Mouse (Mus musculus): ENCODE measurements around the gene Fmo1. TPM values are rescaled to one million over a fixed set of nuclear protein-coding genes. Genes with fewer than 3 reads are reported as not detected.
A peak's percentile ranks its signal among the peaks of the same experiment; 100 is the strongest.

The Fmo1 gene
- polyA plus RNA-seq, 1 experiment from 2014 or later = 12.0 TPM

DNA sequence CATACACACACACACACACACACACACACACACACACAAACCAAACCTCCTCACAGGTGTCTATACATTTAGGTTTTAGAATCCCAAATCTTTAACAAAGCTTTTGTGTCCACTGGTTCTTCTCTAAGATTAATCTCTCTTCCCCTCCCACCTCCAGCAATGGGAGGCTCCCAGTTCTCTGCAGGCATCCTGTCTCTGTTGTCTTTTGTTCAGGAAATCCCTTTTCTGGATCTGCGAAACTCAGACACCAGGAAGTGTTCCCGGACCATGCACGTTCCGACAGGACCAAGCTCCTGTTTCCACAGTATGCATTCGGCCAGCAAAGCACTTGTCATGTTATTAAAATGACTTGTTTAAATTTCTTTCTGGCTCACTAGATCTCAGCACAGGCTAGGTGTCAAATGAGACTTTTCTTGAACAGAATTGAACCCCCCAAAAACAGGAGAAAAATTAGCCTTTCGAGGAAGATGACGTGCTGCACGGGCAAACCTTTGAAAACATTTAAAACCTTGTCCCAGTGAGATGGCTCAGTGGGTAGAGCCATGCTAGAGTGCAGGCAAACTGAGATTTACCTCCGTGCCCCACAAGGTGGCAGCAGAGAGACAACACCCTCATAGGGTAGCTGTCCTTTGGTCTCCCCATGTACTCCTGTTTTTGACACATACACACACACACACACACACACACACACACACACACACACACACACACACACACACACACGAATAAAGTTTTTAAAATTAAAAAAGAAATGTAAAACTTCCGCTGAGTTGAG lies 13.4 kb upstream of the Fmo1 start:
- Histone ChIP-seq H3K27me3 (no peaks in the 10 kb centered on the region), H3K4me1 (peaks cover 5% of the 10 kb centered on the region; the same call in 1 of the 2 replicates), H3K4me3 (no peak overlapping the region), H3K27ac (no peak overlapping the region), H3K4me2 (replicated peaks) (no peak overlapping the region), H3K9me3 (no peaks in the 10 kb centered on the region), H3K9ac (no peak overlapping the region), H3K36me3 (no peaks in the 10 kb centered on the region)
- 69% methylated on average over 11 of the region's 11 CpGs for WGBS
- no peak for ATAC-seq (ENCODE audit: low FRiP score, low read depth)

DNA sequence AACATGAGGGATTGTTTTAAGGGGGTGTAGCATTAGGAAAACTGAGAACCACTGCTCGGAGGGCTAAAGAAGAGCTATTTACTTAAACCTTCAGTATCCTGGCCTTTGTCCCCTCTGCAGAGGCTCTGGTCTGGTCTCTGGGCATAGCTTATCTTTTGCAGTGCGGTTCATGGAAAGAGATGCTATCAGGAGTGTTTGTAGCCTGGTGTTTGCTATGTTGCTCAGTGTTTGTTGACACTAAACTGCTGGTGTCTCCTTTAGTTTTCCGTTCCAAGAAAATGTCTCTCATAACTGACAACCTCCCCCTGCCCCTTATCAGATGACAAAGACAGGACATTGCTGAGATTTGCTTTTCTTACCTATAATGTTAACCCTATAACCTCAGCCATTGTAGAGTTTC lies 8.7 kb upstream of the Fmo1 start:
- no peak overlapping the region for H3K4me2 ChIP-seq (replicated peaks)
- H3K27ac ChIP-seq = 0 out of 2 replicates have a peak overlapping the region, but pooled peaks have one; percentile 8
- H3K27me3 ChIP-seq = no peaks in the 10 kb centered on the region
- no peaks in the 10 kb centered on the region for H3K9me3 ChIP-seq
- peaks cover 32% of the 10 kb centered on the region for H3K4me1 ChIP-seq
- H3K4me3 ChIP-seq = no peak overlapping the region
- no peak for ATAC-seq (ENCODE audit: low FRiP score, low read depth)
- no peak overlapping the region for H3K9ac ChIP-seq
- no peaks in the 10 kb centered on the region for H3K36me3 ChIP-seq
- 69% methylated on average over 3 of the region's 3 CpGs for WGBS

DNA sequence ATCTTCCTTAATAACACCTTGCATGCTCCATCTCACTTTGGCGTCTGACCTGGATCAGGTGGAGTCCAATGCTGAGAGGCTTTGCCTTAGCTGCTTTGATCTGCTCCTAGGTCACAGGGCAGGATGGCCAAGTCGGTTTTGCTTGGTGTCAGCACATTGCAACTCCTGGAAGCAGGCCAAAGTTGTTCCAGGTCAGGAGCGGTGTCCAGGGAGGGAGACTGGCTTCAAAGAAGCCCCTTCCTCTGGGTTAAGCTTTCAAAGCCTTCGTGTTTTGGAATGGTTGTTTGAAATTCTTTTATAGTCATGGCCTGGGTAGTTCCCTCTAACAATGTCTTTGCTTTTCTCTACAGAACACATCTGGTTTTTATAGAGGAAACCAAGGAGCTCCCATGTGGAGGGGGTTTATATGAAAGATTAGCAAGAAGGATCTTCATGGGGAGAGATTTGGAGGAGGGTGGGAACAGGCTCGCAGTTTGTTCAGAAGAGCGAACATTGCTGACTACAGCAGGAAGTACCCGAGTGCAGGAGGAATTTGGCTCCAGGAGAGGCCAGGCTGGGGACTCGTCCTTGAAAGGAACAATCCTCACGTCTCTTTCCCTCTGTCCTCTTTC lies 5.4 kb upstream of the Fmo1 start:
- no peak overlapping the region for H3K4me3 ChIP-seq
- H3K27me3 ChIP-seq = no peaks in the 10 kb centered on the region
- peaks cover 38% of the 10 kb centered on the region for H3K4me1 ChIP-seq
- no peak overlapping the region for H3K9ac ChIP-seq
- H3K27ac ChIP-seq = peak overlapping the region; percentile 79
- H3K4me2 ChIP-seq (replicated peaks) = peak overlapping the region; percentile 36
- no peaks in the 10 kb centered on the region for H3K9me3 ChIP-seq
- WGBS = 9% methylated on average over 9 of the region's 9 CpGs
- peak; percentile 83 for ATAC-seq (ENCODE audit: low FRiP score, low read depth)
- no peaks in the 10 kb centered on the region for H3K36me3 ChIP-seq

DNA sequence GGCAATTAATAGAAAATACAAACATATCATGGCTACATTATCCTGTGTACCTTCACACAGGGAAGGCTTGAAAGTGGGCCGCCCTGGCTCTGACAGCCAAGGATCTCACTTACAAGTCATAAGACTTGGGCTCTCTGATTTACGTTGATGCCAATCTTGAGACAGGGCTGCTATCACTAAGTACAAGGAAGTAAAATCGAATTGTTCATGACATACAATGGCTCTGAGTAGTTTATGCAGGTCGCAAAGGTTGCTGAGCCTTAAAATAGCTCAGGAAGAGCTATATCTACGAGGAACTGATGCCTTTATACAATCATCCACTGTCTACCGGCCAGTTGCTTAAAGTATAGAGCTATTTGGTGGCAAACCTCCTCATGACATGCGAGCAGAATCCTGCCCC lies 4.6 kb upstream of the Fmo1 start:
- H3K27me3 ChIP-seq = no peaks in the 10 kb centered on the region
- no peaks in the 10 kb centered on the region for H3K9me3 ChIP-seq
- H3K4me3 ChIP-seq = no peak overlapping the region
- ATAC-seq (ENCODE audit: low FRiP score, low read depth) = no peak
- no peak overlapping the region for H3K4me2 ChIP-seq (replicated peaks)
- H3K36me3 ChIP-seq = no peaks in the 10 kb centered on the region
- H3K9ac ChIP-seq = no peak overlapping the region
- peaks cover 45% of the 10 kb centered on the region for H3K4me1 ChIP-seq
- 75% methylated on average over 7 of the region's 7 CpGs for WGBS
- peak overlapping the region; percentile 79; the same call in 1 of the 2 replicates for H3K27ac ChIP-seq

DNA sequence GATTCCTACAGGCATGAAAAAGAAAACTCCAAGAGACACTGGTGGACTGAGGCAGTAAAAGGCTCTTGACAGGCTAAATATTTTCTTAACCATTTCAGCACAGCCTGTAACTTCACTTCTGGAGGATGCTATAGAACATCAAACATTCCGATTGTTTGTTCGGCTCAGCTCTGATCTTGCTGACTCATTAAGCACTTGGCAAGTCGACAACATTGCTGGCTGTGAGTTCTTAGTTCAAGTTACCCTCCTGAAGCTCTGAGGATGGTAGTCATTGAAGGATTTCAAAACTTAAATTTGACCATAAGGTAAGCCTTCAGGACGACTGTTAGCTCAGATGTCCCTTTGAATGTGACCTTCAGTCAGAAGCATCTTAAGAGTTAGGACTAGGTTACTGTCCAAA lies 986 bp upstream of the Fmo1 start:
- H3K4me1 ChIP-seq = peaks cover 44% of the 10 kb centered on the region
- no peak overlapping the region for H3K27ac ChIP-seq
- no peak overlapping the region for H3K4me2 ChIP-seq (replicated peaks)
- H3K27me3 ChIP-seq = no peaks in the 10 kb centered on the region
- WGBS = 85% methylated on average over 4 of the region's 4 CpGs
- no peak overlapping the region for H3K9ac ChIP-seq
- no peaks in the 10 kb centered on the region for H3K9me3 ChIP-seq
- H3K36me3 ChIP-seq = no peaks in the 10 kb centered on the region
- H3K4me3 ChIP-seq = no peak overlapping the region
- ATAC-seq (ENCODE audit: low FRiP score, low read depth) = no peak

DNA sequence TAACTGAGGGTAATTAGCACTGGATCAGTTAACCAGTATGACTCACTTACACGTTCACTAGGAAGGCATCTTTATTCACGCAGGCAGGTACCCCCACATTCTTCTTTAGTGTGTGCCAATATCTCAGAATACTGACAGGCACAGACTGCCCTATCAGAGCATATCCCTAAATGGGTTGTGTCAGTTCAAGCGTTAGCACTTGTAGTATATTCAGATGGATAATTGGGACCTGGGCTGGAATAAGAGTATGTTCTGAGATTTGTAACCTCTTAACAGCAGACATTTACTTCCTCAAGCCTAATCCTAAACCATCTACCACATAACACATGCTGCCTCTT lies 948 bp downstream of the Fmo1 start:
- Histone ChIP-seq H3K4me3 (no peak overlapping the region), H3K9ac (no peak overlapping the region), H3K4me1 (peaks cover 31% of the 10 kb centered on the region), H3K27me3 (no peaks in the 10 kb centered on the region), H3K27ac (no peak overlapping the region), H3K36me3 (no peaks in the 10 kb centered on the region), H3K9me3 (no peaks in the 10 kb centered on the region), H3K4me2 (replicated peaks) (no peak overlapping the region)
- no peak for ATAC-seq (ENCODE audit: low FRiP score, low read depth)
- 41% methylated on average over 3 of the region's 3 CpGs for WGBS

DNA sequence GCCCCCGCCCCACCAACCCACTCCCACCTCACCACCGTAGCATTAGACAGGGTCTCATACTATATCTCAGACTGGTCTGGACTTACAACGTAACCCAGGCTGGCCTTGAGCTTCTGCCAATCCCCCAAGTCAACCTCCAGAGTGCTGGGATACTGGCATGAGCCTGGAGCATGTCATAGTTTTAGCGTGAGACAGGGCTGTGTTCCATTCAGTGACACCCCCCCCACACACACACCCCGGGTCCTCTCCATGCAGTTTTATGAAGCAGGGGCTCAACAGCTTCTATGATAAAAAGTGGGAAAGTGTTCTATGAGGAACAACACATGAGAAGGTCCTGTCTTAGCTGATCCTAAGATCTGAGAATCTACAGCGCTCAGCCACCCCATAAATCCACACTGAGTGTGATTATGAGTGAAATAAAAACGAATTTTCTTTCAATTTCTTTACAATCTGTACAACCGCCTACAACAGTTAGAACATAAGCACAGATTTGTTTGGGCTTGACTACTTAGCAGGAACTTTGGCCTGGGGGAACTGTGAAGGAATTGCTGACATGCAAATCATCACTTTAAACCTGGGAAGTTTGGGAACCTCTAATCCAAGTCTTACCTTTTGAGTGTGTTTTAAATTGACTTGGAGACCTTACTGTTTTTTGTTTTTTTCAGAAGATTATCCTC lies 1.5 kb downstream of the Fmo1 start:
- Histone ChIP-seq H3K4me1 (peaks cover 31% of the 10 kb centered on the region), H3K36me3 (no peaks in the 10 kb centered on the region), H3K4me3 (no peak overlapping the region), H3K27ac (no peak overlapping the region), H3K27me3 (no peaks in the 10 kb centered on the region), H3K9ac (no peak overlapping the region), H3K4me2 (replicated peaks) (no peak overlapping the region), H3K9me3 (no peaks in the 10 kb centered on the region)
- 57% methylated on average over 8 of the region's 8 CpGs for WGBS
- ATAC-seq (ENCODE audit: low FRiP score, low read depth) = no peak

DNA sequence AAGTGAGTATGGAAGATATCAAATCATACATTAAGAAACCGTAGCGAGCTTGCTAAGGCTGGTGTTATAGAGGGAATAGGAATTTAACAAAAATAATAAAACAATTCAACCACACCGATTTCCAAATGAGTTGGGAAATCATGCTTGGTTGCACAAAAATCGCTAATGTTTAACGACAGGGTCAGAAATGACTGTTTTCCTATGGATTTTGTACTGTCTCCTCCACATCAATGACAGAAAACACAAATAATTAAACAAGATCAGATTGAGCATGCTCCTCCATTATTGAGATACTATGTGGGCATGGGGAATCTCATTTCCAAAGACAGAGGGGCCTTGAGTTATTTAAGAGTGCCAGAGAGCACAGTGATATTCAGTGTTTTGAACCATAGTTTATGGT lies 2.1 kb downstream of the Fmo1 start:
- no peaks in the 10 kb centered on the region for H3K9me3 ChIP-seq
- no peak overlapping the region for H3K4me3 ChIP-seq
- no peak overlapping the region for H3K4me2 ChIP-seq (replicated peaks)
- no peak overlapping the region for H3K9ac ChIP-seq
- no peaks in the 10 kb centered on the region for H3K36me3 ChIP-seq
- no peak for ATAC-seq (ENCODE audit: low FRiP score, low read depth)
- peaks cover 32% of the 10 kb centered on the region for H3K4me1 ChIP-seq
- H3K27ac ChIP-seq = no peak overlapping the region
- WGBS = 92% methylated on average over 5 of the region's 5 CpGs
- H3K27me3 ChIP-seq = no peaks in the 10 kb centered on the region

DNA sequence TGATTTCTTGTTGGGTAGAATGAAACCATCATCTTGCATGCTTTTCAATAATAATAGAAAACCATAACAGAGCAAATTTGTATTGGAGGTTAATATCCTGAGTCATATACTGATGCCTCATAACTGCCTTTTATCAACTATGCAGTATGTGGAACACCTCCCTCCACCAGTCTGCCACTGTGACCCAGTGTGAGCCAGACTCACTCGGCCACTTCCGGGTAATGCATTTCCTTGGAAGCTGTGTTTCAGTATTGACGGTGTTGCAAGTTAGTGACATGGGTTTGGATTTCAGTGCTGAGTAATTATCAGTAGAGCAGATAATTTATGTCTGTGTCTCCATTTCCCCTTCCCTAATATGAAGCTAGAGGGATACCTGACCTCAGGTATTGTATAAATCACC lies 2.8 kb downstream of the Fmo1 start:
- H3K4me1 ChIP-seq = peaks cover 39% of the 10 kb centered on the region
- no peak for ATAC-seq (ENCODE audit: low FRiP score, low read depth)
- H3K4me3 ChIP-seq = no peak overlapping the region
- no peaks in the 10 kb centered on the region for H3K27me3 ChIP-seq
- no peak overlapping the region for H3K27ac ChIP-seq
- 72% methylated on average over 3 of the region's 3 CpGs for WGBS
- H3K9ac ChIP-seq = no peak overlapping the region
- H3K9me3 ChIP-seq = no peaks in the 10 kb centered on the region
- H3K36me3 ChIP-seq = no peaks in the 10 kb centered on the region
- H3K4me2 ChIP-seq (replicated peaks) = no peak overlapping the region

DNA sequence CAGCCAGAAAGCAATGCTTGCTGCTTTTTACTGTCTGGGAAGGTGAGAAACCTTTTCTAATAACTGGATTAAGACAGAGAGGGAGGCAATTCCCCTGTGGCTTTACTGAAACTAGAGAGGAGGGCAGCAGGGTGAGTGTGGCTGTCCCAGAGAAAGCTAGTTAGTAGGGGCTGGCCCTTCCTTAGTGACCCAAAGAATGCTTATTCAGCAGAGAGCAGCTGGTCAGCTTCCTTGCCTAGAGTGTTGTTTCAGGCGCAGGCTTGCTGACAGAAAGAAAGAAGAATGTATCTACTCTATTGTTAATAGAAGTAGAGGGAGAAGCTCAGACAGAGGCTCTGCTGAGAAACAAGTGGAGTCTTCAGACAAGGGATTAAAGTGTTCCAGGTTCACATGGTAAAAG lies 4.1 kb downstream of the Fmo1 start:
- Histone ChIP-seq H3K9ac (no peak overlapping the region), H3K9me3 (no peaks in the 10 kb centered on the region), H3K4me1 (peaks cover 45% of the 10 kb centered on the region), H3K4me2 (replicated peaks) (no peak overlapping the region), H3K27me3 (no peaks in the 10 kb centered on the region), H3K4me3 (no peak overlapping the region), H3K27ac (0 out of 2 replicates have a peak overlapping the region, but pooled peaks have one; percentile 48), H3K36me3 (no peaks in the 10 kb centered on the region)
- 83% methylated on average over 1 of the region's 1 CpGs for WGBS
- ATAC-seq (ENCODE audit: low FRiP score, low read depth) = no peak

DNA sequence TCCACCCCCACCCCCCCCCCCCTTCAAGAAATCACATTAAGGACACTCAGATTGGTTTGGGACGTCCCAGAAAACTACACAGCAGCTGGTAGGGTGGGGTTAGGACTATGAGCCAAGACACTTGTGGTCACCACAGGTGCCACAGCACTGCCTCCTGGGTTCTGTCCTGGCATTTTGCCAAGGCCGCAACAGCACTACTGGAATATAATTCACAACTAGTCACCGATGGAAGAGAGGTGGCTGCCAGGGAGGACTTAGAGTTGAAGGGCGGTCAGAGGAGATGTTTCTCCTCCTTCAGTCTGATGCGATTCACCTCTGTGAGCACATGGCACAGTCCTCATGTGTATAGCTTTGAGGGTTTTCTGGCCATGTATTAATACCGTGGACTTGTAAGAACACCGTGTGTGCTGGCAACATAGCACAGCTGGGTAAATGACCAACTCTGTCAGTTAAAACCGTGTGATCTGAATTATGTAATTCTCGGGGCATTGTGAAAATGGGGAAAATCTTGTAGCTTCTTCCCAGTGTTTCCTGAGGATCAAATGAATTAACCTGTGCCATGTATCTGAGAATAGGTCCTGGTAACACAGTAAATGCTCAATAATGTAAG lies 6.3 kb downstream of the Fmo1 start:
- H3K9me3 ChIP-seq = no peaks in the 10 kb centered on the region
- H3K27me3 ChIP-seq = no peaks in the 10 kb centered on the region
- H3K4me3 ChIP-seq = no peak overlapping the region
- no peak overlapping the region for H3K27ac ChIP-seq
- H3K9ac ChIP-seq = no peak overlapping the region
- no peak overlapping the region for H3K4me2 ChIP-seq (replicated peaks)
- 59% methylated on average over 9 of the region's 9 CpGs for WGBS
- peaks cover 31% of the 10 kb centered on the region for H3K4me1 ChIP-seq
- no peaks in the 10 kb centered on the region for H3K36me3 ChIP-seq
- peak; percentile 49; the same call in 1 of the 2 replicates for ATAC-seq (ENCODE audit: low FRiP score, low read depth)

DNA sequence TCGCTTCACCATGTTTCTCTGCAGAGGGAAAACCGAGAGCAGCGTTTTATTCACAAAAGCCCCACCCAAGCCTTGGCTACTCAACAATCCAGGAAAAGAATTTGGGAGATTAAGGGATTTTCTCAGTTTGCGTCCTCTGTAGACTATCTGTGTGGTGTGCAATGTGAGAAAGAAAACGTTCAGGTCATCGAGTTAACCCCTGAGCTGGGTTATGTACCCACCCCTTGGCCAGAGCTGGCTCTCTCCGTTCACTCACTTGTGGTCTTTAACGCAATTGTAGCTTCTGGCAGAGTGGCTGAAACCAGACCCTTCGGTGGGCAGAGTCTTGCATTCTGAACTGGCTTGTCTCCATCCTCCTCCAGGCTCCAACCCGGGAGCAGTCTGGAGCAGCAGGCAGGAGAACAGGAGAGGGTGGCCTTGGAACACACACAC lies 6.8 kb downstream of the Fmo1 start:
- Histone ChIP-seq H3K4me2 (replicated peaks) (peak overlapping the region; percentile 48), H3K4me1 (peaks cover 26% of the 10 kb centered on the region), H3K9me3 (no peaks in the 10 kb centered on the region), H3K9ac (peak overlapping the region; percentile 13; the same call in 1 of the 2 replicates), H3K36me3 (no peaks in the 10 kb centered on the region), H3K27me3 (no peaks in the 10 kb centered on the region), H3K27ac (no peak overlapping the region), H3K4me3 (no peak overlapping the region)
- 44% methylated on average over 10 of the region's 10 CpGs for WGBS
- ATAC-seq (ENCODE audit: low FRiP score, low read depth) = peak; percentile 68

Data from limb, embryonic 13.5 days (tissue).